Mouse (Mus musculus) frontal cortex, postnatal 36 days (tissue): ENCODE data around the gene Jun.

Experiments used
- DNase-seq, 2 experiments: peaks; one replicate each; pipeline ENCODE4 v3.0.0; 2022; ENCODE audit warnings: low spot score in 2 of 2

The Jun gene

GRCm38 (mm10) chr4:95074319-95074718 is 22.3 kb upstream of the Jun start:
- no peak for DNase-seq

GRCm38 (mm10) chr4:95073214-95073750 is 21.3 kb upstream of the Jun start:
- DNase-seq, result no peak

GRCm38 (mm10) chr4:95070407-95070806 is 18.4 kb upstream of the Jun start:
- no peak for DNase-seq

GRCm38 (mm10) chr4:95068045-95068948 is 16.3 kb upstream of the Jun start:
- DNase-seq, result no peak

GRCm38 (mm10) chr4:95063609-95064210 is 11.7 kb upstream of the Jun start:
- no peak for DNase-seq

GRCm38 (mm10) chr4:95062873-95063272 is 10.9 kb upstream of the Jun start:
- no peak for DNase-seq

GRCm38 (mm10) chr4:95057264-95057663 is 5.2 kb upstream of the Jun start:
- no peak for DNase-seq

GRCm38 (mm10) chr4:95055276-95055675 is 3.3 kb upstream of the Jun start:
- no peak for DNase-seq

DNA sequence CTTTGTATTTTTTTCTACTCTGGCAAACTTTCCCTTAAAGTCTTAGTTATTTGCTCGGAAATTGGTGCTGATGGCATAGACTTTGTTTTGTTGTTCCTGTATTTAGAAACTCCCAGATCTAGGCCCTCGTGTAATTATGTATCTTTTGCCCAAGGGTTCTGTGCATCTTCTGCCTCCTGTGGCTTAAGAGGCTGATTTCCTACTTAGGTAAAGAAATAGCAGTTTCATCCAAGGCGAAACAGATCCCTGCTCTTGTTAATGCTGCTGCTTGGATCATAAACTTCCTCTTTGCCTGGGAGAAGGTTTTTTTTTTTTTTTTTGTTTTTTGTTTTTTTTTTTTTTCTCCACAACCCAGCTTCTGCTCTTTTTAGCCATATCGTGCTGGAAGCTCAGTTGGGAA is 2.3 kb upstream of the Jun start:
- no peak for DNase-seq

DNA sequence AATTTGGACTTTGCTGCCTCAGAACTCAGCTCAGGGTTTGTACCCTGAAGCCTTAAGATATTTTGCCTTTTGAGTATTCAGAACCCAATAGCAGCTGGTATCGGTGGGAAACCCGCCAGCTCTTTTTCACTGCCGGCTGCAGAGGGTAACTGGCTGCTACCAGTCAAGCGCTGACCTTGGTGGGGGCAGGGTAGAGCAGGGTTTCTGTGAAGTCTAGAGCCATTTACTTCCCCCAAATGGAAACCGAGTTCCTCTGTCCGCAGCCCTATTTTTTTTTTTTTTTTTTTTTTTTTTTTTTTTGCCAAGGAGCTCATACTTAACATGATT is 1.7 kb upstream of the Jun start:
- peak; percentile 20 to 45 for DNase-seq

- DNase-seq, result peak; percentile 91 to 97
These were observed 1.2 kb upstream of the Jun start for GRCm38 (mm10) chr4:95053041-95053790.

DNA sequence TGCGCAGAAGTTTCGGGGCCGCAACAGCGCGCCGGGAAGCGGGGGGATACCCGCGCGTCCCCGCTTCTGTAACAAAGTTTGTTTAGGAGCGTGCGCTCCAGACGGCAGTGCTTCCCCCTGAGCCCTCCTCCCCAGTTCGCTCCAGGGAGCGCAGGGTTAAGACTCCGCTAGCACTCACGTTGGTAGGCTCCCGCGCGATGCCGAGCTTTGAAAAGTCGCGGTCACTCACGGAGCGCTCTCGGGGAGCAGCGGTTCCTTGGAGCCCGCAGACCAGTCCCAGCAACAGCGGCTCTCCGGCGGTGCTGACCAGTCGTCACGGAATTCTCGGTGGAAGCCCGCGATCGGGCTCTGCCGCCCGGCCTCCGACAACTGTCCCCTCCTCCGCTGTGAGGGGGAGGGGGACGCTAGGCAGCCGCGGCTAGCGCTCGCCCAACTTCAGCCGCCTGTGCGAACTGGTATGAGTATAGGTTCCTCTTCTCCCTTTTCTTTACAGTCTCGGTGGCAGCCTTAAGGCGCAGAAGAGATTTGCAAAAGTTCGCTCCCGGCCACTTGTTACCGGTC is 631 bp downstream of the Jun start:
- DNase-seq, result peak in 1 of 2 experiments; percentile 73

DNA sequence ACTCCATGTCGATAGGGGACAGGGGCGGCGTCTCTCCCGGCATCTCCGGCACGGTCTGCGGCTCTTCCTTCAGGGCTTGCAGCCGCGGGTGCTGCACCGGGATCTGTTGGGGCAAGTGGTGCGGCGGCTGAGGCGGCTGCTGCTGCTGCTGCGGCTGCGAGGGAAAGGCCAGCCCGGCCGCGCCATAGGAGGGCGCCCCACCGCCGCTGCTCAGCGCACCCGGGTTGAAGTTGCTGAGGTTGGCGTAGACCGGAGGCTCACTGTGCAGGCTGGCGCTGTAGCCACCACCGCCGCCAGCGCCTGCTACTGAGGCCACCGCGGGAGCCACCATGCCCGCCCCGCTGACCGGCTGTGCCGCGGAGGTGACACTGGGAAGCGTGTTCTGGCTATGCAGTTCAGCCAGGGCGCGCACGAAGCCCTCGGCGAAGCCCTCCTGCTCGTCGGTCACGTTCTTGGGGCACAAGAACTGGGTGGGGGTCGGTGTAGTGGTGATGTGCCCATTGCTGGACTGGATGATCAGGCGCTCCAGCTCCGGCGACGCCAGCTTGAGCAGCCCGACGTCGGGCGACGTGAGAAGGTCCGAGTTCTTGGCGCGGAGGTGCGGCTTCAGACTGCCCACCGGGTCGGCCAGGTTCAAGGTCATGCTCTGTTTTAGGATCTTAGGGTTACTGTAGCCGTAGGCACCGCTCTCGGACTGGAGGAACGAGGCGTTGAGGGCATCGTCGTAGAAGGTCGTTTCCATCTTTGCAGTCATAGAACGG is 1.3 kb downstream of the Jun start:
- peak; percentile 80 to 82 for DNase-seq

DNA sequence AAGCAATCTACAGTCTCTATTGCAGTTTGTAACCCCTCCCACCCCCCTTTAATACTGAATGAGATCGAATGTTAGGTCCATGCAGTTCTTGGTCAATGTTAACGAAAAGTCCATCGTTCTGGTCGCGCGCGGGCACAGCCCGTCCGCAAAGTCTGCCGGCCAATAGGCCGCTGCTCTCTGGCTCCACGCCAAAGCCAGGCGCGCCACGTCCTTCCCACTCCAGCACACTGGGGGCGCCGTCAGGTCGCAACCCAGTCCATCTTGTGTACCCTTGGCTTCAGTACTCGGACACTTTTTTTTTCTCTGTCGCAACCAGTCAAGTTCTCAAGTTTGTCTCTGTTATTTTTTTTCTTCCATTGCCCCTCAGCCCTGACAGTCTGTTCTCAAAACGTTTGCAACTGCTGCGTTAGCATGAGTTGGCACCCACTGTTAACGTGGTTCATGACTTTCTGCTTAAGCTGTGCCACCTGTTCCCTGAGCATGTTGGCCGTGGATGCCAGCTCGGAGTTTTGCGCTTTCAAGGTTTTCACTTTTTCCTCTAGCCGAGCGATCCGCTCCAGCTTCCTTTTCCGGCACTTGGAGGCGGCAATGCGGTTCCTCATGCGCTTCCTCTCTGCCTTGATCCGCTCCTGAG is 2.0 kb downstream of the Jun start:
- DNase-seq, result peak; percentile 63 to 69

- DNase-seq, result no peak
These were observed 2.9 kb downstream of the Jun start for GRCm38 (mm10) chr4:95049153-95049552.

DNA sequence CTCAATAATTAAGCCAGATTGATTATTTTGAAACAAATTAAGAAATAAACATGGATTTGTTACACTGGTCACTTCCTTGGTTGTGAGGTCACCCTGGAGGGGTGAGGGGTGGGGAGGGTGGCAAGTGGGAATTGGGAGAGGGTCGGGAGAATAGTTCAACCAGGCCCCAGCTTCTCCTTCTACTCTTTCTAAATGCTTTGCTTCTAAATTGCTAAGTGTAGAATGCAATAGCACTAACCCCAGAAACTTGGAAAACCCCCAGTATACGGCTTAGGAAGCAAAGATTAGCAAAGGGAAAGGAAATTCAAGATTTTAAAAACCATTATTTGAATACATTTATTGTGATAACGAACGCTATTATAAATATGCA is 3.3 kb downstream of the Jun start:
- DNase-seq, result no peak

GRCm38 (mm10) chr4:95048021-95048730 is 3.8 kb downstream of the Jun start:
- DNase-seq, result no peak

- DNase-seq, result no peak
These were observed 6.9 kb downstream of the Jun start for GRCm38 (mm10) chr4:95045133-95045532.

GRCm38 (mm10) chr4:95044721-95045120 is 7.3 kb downstream of the Jun start:
- no peak for DNase-seq

GRCm38 (mm10) chr4:95038024-95038423 is 14.0 kb downstream of the Jun start:
- DNase-seq, result no peak
